Mouse (Mus musculus): ENCODE data around the gene Glt8d2. TPM values are rescaled to one million over a fixed set of nuclear protein-coding genes. Genes with fewer than 3 reads are reported as not detected.

Gene Glt8d2
- polyA plus RNA-seq, 1 experiment from 2014 or later, result 2.4 TPM

Other genes with a start within 250 kb of the Glt8d2 start
- not detected in 2 replicates for gene Gm1553, start 198.0 kb downstream of the Glt8d2 start, polyA plus RNA-seq (2014; fragmentation: Nextera tagmentation; extraction: Ambion mirVana)
- gene 1190007I07Rik, start 67.4 kb downstream of the Glt8d2 start, polyA plus RNA-seq (2014; fragmentation: Nextera tagmentation; extraction: Ambion mirVana), result 35.9 and 39.7 TPM in 2 replicates
- 340 and 352 TPM in 2 replicates for gene Tdg, start 60.8 kb downstream of the Glt8d2 start, polyA plus RNA-seq (2014; fragmentation: Nextera tagmentation; extraction: Ambion mirVana)
- 34.4 and 35.2 TPM in 2 replicates for gene Hcfc2, start 5.5 kb upstream of the Glt8d2 start, polyA plus RNA-seq (2014; fragmentation: Nextera tagmentation; extraction: Ambion mirVana)
- gene Nfyb, start 73.5 kb upstream of the Glt8d2 start, polyA plus RNA-seq (2014; fragmentation: Nextera tagmentation; extraction: Ambion mirVana), result 79.0 and 85.4 TPM in 2 replicates
- 189 and 195 TPM in 2 replicates for gene Txnrd1, start 143.3 kb upstream of the Glt8d2 start, polyA plus RNA-seq (2014; fragmentation: Nextera tagmentation; extraction: Ambion mirVana)
- 0.53 and 0.57 TPM in 2 replicates for gene Eid3, start 176.0 kb upstream of the Glt8d2 start, polyA plus RNA-seq (2014; fragmentation: Nextera tagmentation; extraction: Ambion mirVana)

Measured in midbrain, embryonic 11.5 days (tissue).